Mouse (Mus musculus) stomach, postnatal 0 days (tissue): ENCODE results near the gene Dab1. TPM values are rescaled to one million over a fixed set of nuclear protein-coding genes. Genes with fewer than 3 reads are reported as not detected.

Experiments
- ATAC-seq: fragments of 200-750 bp; cut with Nextera tagmentation; 2 replicates; pipeline ENCODE4 v1.8.0; 2017; ENCODE audit not compliant: low FRiP score, low TSS enrichment
- DNase-seq: peaks from one replicate; pipeline ENCODE4 v3.0.0-alpha.2; 2016; ENCODE audit warnings: low spot score
- H3K27ac ChIP-seq: fragments of 300-500 bp; sonication (generic); replicated peaks from 2 replicates; pipeline ENCODE4 v1.5.1; 2014; ENCODE audit warnings: mild to moderate bottlenecking, control low read depth
- H3K27me3 ChIP-seq: fragments of 300-500 bp; sonication (generic); 2 replicates; pipeline ENCODE4 v1.6.1; 2014; ENCODE audit warnings: low read length; ENCODE audit not compliant: control insufficient read depth, insufficient read depth
- H3K36me3 ChIP-seq: fragments of 300-500 bp; sonication (generic); 2 replicates; pipeline ENCODE4 v1.6.1; 2014; ENCODE audit warnings: low read length, mixed read lengths; ENCODE audit not compliant: control insufficient read depth, insufficient read depth
- H3K4me1 ChIP-seq: fragments of 300-500 bp; sonication (generic); replicated peaks from 2 replicates; pipeline ENCODE4 v1.6.1; 2014; ENCODE audit warnings: antibody characterized with exemption; ENCODE audit not compliant: control insufficient read depth, insufficient read depth
- H3K4me2 ChIP-seq: fragments of 300-500 bp; sonication (generic); replicated peaks from 2 replicates; pipeline ENCODE4 v1.6.1; 2014; ENCODE audit warnings: low read depth, mild to moderate bottlenecking, control low read depth, moderate library complexity
- H3K4me3 ChIP-seq: fragments of 300-500 bp; sonication (generic); 2 replicates; pipeline ENCODE4 v1.5.1; 2014; ENCODE audit warnings: low read depth, low read length, control low read depth
- H3K9ac ChIP-seq: fragments of 300-500 bp; sonication (generic); 2 replicates; pipeline ENCODE4 v1.6.1; 2014; ENCODE audit warnings: mild to moderate bottlenecking, low read length, control low read depth, mixed read lengths
- H3K9me3 ChIP-seq: fragments of 300-500 bp; sonication (generic); 2 replicates; pipeline ENCODE4 v1.6.1; 2016; ENCODE audit warnings: low read length; ENCODE audit not compliant: control insufficient read depth
- CTCF ChIP-seq: IDR thresholded peaks from 2 replicates; pipeline ENCODE4 v1.5.1; 2016; ENCODE audit warnings: antibody characterized with exemption, low read depth, mild to moderate bottlenecking, moderate library complexity
- EP300 ChIP-seq: optimal IDR thresholded peaks from 2 replicates; pipeline ENCODE3; 2016; ENCODE audit warnings: antibody characterized with exemption
- WGBS: fragments of 180-500 bp; shearing (Covaris S2); extraction: QIAGEN DNeasy Blood & Tissue Kit; methylation state at CpG from one replicate; pipeline ENCODE4 v1.1.7; 2014; 5-methylcytosine and 5-hydroxymethylcytosine counted together
- polyA plus RNA-seq: library from polyadenylated mRNA; unstranded; fragments of >200 nt; fragmentation: Nextera tagmentation; extraction: Ambion mirVana; gene quantifications from 2 replicates; pipeline ENCODE4 v1.2.1, GENCODE M21; 2015

Gene Dab1
- polyA plus RNA-seq, 1 experiment from 2014 or later, result 7.4 TPM

DNA sequence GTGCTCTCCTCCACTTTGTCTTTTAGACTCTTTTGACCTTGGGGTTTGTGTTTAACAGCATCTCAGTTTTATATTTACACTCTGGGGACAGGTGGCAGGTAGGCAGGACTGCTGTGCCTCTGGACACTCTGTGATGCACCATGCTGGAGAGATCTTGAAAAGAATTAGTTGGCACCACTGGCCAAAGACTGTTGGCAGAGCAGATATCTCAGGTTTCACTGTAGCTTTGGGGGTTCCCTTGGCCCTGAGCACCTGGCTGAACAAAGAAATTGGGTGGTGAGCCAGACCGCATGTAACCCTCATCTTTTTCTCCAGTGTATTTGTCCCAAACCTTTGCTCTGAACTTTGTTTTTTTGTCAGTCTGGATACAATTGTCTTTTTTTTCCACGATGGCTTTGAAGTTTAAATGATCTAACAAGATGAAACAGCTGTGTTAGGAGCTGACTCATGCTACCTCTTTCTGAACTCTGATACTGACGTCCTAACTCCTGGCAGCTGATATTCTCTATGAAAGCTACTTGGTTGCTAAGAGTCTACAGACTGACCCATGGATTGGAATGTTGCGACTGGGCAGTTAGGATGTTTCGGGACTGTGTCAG is 960.9 kb downstream of the Dab1 start:
- TF ChIP-seq EP300 (no peak), CTCF (no peak)
- Histone ChIP-seq H3K27me3 (no peaks in the 10 kb centered on the region), H3K4me2 (no peak overlapping the region), H3K4me1 (no peaks in the 10 kb centered on the region), H3K27ac (no peak overlapping the region), H3K9me3 (no peaks in the 10 kb centered on the region), H3K4me3 (no peak overlapping the region), H3K36me3 (no peaks in the 10 kb centered on the region), H3K9ac (no peak overlapping the region)
- 75% methylated on average over 5 of the region's 5 CpGs for WGBS
- no peak for DNase-seq
- ATAC-seq, result no peak

DNA sequence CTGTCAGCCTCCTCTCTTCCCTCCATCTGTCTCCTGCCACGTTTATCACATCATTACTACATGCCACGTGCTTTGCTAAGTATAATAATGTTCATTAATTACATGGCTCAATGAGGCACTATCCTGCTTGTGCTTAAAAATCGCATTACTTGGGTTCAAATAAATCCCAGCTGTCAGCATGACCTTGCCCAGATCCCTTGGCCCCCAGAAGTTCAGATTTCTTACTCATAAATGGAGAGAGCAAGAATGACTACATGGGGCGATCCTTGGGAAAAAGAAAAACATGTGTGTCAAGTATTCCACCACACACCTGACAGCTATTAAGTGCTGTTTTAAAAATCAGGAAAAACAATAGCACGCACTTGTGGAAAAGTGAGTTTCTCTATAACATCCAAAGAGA is 963.6 kb downstream of the Dab1 start:
- Histone ChIP-seq H3K9ac (no peak overlapping the region), H3K27me3 (no peaks in the 10 kb centered on the region), H3K4me2 (no peak overlapping the region), H3K4me3 (no peak overlapping the region), H3K36me3 (no peaks in the 10 kb centered on the region), H3K27ac (no peak overlapping the region), H3K9me3 (no peaks in the 10 kb centered on the region), H3K4me1 (no peaks in the 10 kb centered on the region)
- ATAC-seq, result no peak
- TF ChIP-seq EP300, result no peak
- TF ChIP-seq CTCF, result no peak
- DNase-seq, result no peak
- 53% methylated on average over 5 of the region's 5 CpGs for WGBS

DNA sequence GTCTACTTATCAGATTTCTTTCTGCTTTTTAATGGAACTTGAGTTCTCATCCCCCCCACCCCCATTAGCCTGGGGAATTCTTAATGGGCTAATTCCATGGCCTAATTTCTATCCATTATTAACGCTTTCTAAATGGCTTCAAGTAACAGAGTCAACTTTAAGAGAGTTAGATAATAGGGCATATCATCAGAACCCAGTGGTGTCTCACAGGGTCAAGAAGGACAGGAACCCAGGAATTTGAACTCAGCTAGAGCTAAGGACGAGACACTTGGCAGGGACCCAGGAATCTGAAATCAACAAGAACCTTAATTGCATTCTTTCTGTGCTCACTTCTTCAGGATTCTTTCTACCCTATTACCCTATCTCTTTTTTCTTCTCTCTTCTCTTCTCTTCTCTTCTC is 968.7 kb downstream of the Dab1 start:
- no peaks in the 10 kb centered on the region for H3K36me3 ChIP-seq
- H3K9me3 ChIP-seq, result no peaks in the 10 kb centered on the region
- TF ChIP-seq CTCF, result no peak
- TF ChIP-seq EP300, result no peak
- H3K27me3 ChIP-seq, result no peaks in the 10 kb centered on the region
- WGBS, result 56% methylated on average over 2 of the region's 2 CpGs
- DNase-seq (no peak), ATAC-seq (no peak)
- no peak overlapping the region for H3K9ac ChIP-seq
- H3K27ac ChIP-seq, result no peak overlapping the region
- no peak overlapping the region for H3K4me3 ChIP-seq
- H3K4me1 ChIP-seq, result no peaks in the 10 kb centered on the region
- no peak overlapping the region for H3K4me2 ChIP-seq

DNA sequence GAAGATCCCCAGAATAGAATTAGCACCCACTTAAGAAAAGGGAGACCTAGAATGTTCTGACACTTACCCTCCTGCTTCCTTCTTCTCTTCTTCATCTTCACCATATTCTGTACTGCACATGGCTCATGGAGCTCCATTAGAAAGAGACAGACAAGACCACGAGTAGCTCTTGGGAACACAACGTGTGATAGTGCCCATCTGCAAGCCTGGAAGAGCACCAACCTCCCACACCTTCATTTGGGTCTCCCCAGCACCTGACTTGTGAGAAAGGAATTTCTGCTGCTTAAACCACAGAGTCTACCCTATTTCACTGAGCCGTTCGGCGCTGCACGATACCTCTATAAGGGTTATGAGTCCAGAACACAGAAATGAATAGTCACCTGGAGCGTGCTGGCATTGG is 977.8 kb downstream of the Dab1 start:
- no peaks in the 10 kb centered on the region for H3K4me1 ChIP-seq
- 91% methylated on average over 7 of the region's 7 CpGs for WGBS
- ATAC-seq, result no peak

DNA sequence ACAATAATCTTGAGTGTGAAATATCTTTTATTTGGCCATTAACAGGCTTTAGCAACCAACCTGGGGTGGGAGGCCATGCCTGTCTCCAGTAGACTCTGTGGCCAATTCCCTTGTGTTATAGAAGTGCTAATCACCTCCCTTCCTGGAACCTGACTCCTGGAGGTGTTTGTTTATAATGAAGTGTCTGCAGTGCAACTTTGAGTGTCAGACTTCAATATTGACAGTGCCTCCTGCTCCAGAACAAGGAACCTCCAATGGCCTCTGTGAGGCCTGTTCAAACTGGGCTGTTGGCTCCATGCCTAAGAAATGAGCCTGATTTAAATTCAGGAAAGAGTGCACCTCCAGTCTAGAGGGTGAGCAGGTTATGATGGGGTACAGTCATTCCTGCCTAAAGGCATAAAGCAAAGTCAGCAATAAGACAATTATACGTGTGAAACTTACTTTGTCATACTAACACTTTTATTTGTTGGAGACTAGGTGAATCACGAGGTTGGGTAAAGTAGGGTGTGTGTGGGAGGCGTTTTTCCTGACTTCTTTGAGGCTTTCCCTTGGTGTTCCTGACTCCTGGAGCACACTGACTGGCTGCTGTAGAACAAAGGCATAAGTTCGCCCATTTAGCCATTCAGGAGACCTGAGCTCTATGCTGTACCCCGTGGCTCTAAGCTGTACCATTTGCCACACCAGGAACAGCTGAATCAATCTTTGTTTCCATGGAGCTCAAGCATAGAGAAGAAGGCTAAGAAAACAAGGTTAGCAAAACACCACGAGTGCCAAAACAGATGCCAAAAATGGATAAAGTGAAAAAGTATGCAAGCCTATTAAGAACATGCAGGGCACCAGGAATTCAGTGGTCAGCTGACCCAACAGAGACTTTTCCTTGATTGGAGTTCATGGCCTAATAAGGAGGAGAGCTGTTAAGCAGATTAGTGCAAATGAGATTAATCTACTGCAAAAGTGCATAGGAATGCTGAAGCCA is 978.6 kb downstream of the Dab1 start:
- no peak overlapping the region for H3K27ac ChIP-seq
- no peaks in the 10 kb centered on the region for H3K4me1 ChIP-seq
- 62% methylated on average over 6 of the region's 6 CpGs for WGBS
- no peaks in the 10 kb centered on the region for H3K36me3 ChIP-seq
- TF ChIP-seq EP300 (no peak), CTCF (no peak)
- peak; percentile 63; the same call in 1 of the 2 replicates for ATAC-seq
- no peaks in the 10 kb centered on the region for H3K9me3 ChIP-seq
- H3K4me2 ChIP-seq, result no peak overlapping the region
- H3K4me3 ChIP-seq, result no peak overlapping the region
- no peaks in the 10 kb centered on the region for H3K27me3 ChIP-seq
- no peak overlapping the region for H3K9ac ChIP-seq
- no peak for DNase-seq

More for the DNA sequence above, 977.8 kb downstream of the Dab1 start:
- Histone ChIP-seq H3K27ac (no peak overlapping the region), H3K27me3 (no peaks in the 10 kb centered on the region), H3K9me3 (no peaks in the 10 kb centered on the region), H3K9ac (no peak overlapping the region), H3K36me3 (no peaks in the 10 kb centered on the region), H3K4me3 (no peak overlapping the region), H3K4me2 (no peak overlapping the region)
- DNase-seq, result no peak
- TF ChIP-seq EP300 (no peak), CTCF (no peak)

DNA sequence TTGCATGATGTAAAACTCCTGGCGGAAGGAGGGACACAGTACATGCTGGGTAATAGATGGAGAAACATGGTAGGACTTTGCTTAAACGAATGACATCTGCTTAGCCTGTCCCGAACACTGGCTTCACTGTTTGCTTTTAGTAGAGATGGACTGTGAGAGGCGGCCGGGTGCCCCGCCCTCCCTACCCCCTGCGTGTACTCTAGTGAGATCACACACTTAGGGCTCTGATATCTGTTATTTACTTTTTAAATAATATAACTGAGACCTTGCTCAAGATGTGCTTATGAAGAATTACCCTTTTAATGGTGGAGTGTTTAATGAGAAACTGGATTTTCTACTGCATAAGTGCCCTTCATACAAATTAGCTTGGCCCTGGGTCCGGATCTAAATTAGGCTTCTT is 983.6 kb downstream of the Dab1 start:
- no peaks in the 10 kb centered on the region for H3K27me3 ChIP-seq
- TF ChIP-seq EP300, result no peak
- no peak for TF ChIP-seq CTCF
- no peak overlapping the region for H3K4me3 ChIP-seq
- no peaks in the 10 kb centered on the region for H3K36me3 ChIP-seq
- H3K27ac ChIP-seq, result no peak overlapping the region
- 46% methylated on average over 8 of the region's 8 CpGs for WGBS
- H3K4me1 ChIP-seq, result no peaks in the 10 kb centered on the region; the same call in 1 of the 2 replicates
- H3K9ac ChIP-seq, result no peak overlapping the region
- ATAC-seq (no peak), DNase-seq (no peak)
- no peaks in the 10 kb centered on the region for H3K9me3 ChIP-seq
- no peak overlapping the region for H3K4me2 ChIP-seq
